Mouse (Mus musculus) right cerebral cortex, adult 18-20 months (tissue): ENCODE measurements around the gene Sh2d5.
A peak's percentile ranks its signal among the peaks of the same experiment; 100 is the strongest.

Source experiments
- DNase-seq: peaks from one replicate; pipeline ENCODE4 v3.0.0; 2022; ENCODE audit warnings: mixed read lengths

Gene Sh2d5

GRCm38 (mm10) chr4:138250088-138250960 lies at the start of gene Sh2d5, which contains the start of gene Kif17:
Gene Sh2d5 (plus strand): TSS chr4:138250403.
Gene Kif17 (plus strand): TSS chr4:138250435.
- DNase-seq: peak; percentile 96

DNA sequence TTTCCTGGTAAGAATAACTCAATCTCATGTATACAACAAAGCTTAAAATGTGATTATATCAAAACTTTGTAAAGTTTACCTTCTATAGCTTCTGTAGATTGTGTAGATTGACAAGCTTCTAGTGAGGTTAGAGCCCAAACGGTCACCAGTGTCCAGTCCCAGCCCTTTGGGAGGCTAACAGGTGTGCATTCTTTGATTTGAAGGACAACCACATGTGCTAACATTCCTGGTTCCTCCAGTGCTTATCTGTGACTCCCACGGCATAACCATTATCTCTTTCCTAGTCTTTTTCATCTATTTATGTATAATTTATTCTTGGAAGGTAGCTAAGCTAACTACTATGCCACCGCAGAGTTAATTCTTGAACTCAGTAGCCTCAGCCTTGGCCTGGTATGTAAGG lies 49.4 kb upstream of the Sh2d5 start:
- DNase-seq: no peak

GRCm38 (mm10) chr4:138201696-138202095 lies 48.5 kb upstream of the Sh2d5 start:
- DNase-seq: no peak

DNA sequence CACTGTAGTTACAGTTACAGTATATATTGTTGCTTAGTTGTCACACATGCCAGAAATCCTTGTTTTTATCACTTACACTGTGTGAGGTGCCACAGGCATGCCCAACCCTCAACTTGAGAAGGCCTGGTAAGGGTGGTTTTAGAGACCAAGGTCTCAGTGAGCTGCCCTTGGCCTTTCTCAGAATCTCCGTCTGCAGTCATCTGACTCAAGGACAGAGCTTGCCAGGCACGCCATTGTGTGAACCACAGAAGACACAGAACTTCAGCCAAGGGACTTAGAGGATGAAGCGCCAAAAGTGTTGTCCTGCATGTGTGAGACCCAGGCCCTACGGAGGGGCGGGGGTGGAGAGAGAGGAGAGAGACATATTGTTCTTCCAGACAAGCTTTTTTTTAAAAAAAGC lies 40.1 kb upstream of the Sh2d5 start:
- DNase-seq: no peak

- DNase-seq: no peak
Observed at GRCm38 (mm10) chr4:138213861-138214260, 36.3 kb upstream of the Sh2d5 start.

- DNase-seq: no peak
Observed at GRCm38 (mm10) chr4:138215671-138216199, 34.5 kb upstream of the Sh2d5 start.

DNA sequence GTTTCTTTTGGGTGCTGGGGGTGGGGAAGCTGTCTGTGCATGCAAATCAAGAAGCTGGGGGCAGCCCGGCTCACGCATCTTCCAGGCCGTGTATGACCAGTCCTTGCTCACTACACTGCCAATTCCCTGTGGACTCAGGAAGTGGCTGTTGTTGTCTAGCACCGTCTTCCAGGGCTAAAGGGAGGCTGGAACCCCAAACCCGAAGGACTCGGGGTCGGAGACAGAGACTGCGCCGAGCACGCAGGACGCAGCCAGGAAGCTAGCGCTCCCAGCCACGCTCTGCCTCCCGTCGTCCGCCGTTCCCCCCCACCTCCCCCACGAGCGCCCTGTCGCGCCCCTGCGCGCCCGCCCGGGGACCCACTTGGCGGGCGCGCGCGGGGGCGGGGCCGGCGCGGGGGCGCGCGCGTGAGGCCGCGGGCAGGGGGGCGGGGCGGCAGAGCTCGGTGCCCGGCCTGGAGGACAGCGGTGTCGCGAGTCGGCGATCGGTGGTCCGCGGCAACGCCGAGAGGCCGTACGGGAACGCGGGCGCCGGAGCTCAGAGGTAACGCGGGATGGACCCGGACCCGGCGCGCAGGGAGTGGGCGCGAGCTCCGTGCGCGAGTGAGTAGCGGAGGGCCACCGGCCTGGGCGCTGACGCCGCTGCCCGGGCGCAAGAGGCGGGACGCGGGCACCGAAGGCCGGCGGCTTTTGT lies 33.9 kb upstream of the Sh2d5 start, which contains the start of gene Hp1bp3:
TSS of gene Hp1bp3 (plus strand) at position 97 of the 691 bp plus-strand sequence.
- DNase-seq: peak; percentile 79

GRCm38 (mm10) chr4:138216891-138217392 lies 33.3 kb upstream of the Sh2d5 start:
- DNase-seq: peak; percentile 98

- DNase-seq: peak; percentile 49
Observed at GRCm38 (mm10) chr4:138217441-138217840, 32.8 kb upstream of the Sh2d5 start.

- no peak for DNase-seq
Observed at GRCm38 (mm10) chr4:138217951-138218685, 32.1 kb upstream of the Sh2d5 start.

DNA sequence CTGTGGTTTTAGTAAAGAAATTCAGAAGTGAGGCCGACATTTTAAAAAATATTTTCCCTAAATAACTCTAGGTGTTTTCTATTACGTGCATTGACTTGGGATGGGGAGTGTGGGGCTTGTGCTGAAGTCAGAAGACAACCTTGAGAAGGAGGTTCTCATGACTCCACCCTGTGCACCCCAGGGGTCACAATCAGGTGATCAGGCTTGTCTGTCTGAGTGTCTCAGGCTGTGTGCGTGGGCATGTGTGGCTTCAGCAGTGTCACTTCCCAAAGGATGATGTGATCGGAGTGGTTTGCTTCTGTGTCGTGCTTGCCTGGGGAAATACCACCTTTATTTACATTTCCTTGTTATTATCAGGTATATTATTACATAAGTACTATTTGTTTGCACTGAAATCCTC lies 30.9 kb upstream of the Sh2d5 start:
- DNase-seq: no peak

GRCm38 (mm10) chr4:138220761-138221160 lies 29.4 kb upstream of the Sh2d5 start:
- DNase-seq: no peak

DNA sequence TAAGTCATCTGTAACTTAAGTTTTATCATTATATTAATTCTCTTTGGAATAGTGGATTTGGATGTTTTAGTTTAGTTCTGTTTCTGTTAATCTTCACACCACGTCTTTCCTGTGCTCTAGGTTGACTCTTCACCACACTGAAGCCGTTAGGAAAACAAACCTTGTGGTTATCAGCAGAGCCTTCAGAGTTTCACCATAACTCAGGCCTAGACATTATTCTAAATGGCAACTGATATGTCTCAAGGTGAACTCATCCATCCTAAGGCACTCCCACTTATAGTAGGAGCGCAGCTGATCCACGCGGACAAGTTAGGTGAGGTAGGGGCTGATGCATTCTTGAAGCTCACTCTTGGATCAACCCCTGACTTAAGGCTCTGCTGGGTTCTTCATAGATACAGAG lies 28.8 kb upstream of the Sh2d5 start:
- no peak for DNase-seq

GRCm38 (mm10) chr4:138222396-138222795 lies 27.8 kb upstream of the Sh2d5 start:
- no peak for DNase-seq

- no peak for DNase-seq
Observed at GRCm38 (mm10) chr4:138223623-138224022, 26.6 kb upstream of the Sh2d5 start.

- peak; percentile 92 for DNase-seq
Observed at GRCm38 (mm10) chr4:138246756-138247665, 3.2 kb upstream of the Sh2d5 start.

DNA sequence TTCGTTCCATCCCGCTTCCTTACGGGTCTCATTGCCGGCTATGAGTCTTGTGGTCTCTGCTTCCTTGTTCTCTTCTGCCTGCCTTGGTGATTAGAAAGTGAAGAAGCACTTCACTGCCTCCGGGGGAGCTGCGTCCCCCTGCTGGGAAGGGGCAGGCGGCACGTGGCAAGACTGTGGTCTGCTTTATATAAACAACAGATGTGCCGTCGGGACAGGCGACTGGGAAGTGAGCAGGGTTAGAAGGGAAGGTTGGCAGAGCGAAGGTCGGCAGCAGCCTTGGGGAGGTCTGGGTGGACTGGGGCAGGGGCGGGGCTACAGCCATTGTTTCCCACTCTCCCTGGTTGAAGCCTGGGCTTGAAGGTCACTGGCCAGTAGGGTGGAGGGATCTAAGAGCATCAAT lies 1.6 kb downstream of the Sh2d5 start:
- DNase-seq: no peak

- DNase-seq: no peak
Observed at GRCm38 (mm10) chr4:138252231-138252630, 2.0 kb downstream of the Sh2d5 start.

DNA sequence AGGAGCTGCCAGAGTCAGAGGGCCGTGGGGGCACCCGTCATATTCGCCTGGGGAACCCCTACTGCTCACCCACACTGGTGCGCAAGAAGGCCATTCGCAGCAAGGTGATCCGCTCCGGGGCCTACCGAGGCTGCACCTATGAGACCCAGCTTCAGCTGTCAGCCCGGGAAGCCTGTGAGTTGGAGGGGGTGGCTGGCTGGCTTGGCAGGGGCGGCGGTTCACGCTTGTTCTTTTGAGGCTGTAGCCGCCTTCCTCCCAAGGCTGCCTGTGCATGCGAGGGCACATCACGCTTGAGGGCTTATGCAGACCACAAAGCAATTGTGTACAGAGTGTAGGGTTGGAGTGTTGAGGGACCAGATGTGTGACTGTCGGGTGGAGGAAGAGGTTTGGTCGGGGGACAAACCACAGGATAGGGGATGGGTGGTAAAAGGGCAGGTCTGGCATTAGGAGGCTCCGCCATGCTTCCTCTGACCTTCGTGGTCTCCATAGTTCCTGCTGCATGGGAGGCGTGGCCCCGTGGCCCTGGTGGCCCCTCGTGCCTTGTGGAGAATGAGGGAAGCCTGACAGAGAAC lies 7.0 kb downstream of the Sh2d5 start:
- no peak for DNase-seq

DNA sequence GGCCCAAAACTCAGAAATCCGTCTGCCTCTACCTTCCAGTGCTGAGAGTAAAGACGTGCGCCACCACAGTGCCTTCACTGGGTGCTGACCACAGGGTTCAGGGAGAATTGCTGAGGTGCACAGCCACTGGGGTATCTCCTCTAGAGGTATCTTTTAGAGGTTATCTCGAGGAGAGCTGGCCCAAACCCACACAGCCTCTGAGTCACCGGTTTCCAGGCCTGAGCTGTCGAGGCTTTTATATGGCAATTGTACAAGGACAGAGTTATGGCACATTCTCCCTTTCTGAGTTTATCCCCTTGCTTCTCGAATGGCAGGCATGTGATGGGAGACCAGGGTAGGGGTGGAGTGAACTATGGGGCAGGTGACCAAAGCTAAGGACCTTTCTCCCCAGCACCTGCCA lies 8.5 kb downstream of the Sh2d5 start:
- DNase-seq: no peak

- DNase-seq: no peak
Observed at GRCm38 (mm10) chr4:138259482-138259881, 9.3 kb downstream of the Sh2d5 start.
